Mouse (Mus musculus): Measurements from ENCODE around the gene Rnf215. TPM values are rescaled to one million over a fixed set of nuclear protein-coding genes. Genes with fewer than 3 reads are reported as not detected.
"Not testable (repeated sequence)": the region's sequence is repeated elsewhere in the genome, so short reads cannot be mapped to it uniquely, and the experiment has no call there.

Gene Rnf215
- polyA plus RNA-seq, 1 experiment = 25.2 TPM

GRCm38 (mm10) chr11:4119635-4120034 lies 15.4 kb upstream of the Rnf215 start:
- Histone ChIP-seq H3K4me1 (ENCODE audit: control insufficient read depth, insufficient read depth, low read length) (no peaks in the 10 kb centered on the region), H3K36me3 (ENCODE audit: control insufficient read depth, insufficient read depth, low read length) (no peaks in the 10 kb centered on the region), H3K4me3 (ENCODE audit: insufficient read depth, low read depth, low read length) (no peak overlapping the region), H3K27ac (ENCODE audit: insufficient read depth, low read depth, low read length) (no peak overlapping the region), H3K27me3 (replicated peaks; ENCODE audit: control insufficient read depth, insufficient read depth, low read length) (no peaks in the 10 kb centered on the region)
- 85% methylated on average over 5 of the region's 5 CpGs for WGBS
- DNase-seq = no peak
- no peak for TF ChIP-seq POLR2A (IDR thresholded peaks at IDR 0.05; ENCODE audit: low read depth, low read length)
- TF ChIP-seq CTCF (conservative IDR thresholded peaks at IDR 0.05; ENCODE audit: insufficient read depth, insufficient read length, low read depth, low read length) = no peak

GRCm38 (mm10) chr11:4121691-4122090 lies 13.3 kb upstream of the Rnf215 start:
- H3K4me3 ChIP-seq (ENCODE audit: insufficient read depth, low read depth, low read length) = no peak overlapping the region
- no peak for DNase-seq
- H3K36me3 ChIP-seq (ENCODE audit: control insufficient read depth, insufficient read depth, low read length) = no peaks in the 10 kb centered on the region
- WGBS = 92% methylated on average over 3 of the region's 3 CpGs
- H3K4me1 ChIP-seq (ENCODE audit: control insufficient read depth, insufficient read depth, low read length) = no peaks in the 10 kb centered on the region
- no peak overlapping the region for H3K27ac ChIP-seq (ENCODE audit: insufficient read depth, low read depth, low read length)
- TF ChIP-seq CTCF (conservative IDR thresholded peaks at IDR 0.05; ENCODE audit: insufficient read depth, insufficient read length, low read depth, low read length) (no peak), POLR2A (IDR thresholded peaks at IDR 0.05; ENCODE audit: low read depth, low read length) (no peak)
- no peaks in the 10 kb centered on the region for H3K27me3 ChIP-seq (replicated peaks; ENCODE audit: control insufficient read depth, insufficient read depth, low read length)

- DNase-seq = no peak
- 71% methylated on average over 5 of the region's 5 CpGs for WGBS
- no peaks in the 10 kb centered on the region for H3K27me3 ChIP-seq (replicated peaks; ENCODE audit: control insufficient read depth, insufficient read depth, low read length)
These were observed 12.8 kb upstream of the Rnf215 start for GRCm38 (mm10) chr11:4122226-4122625.

GRCm38 (mm10) chr11:4122742-4123579 lies 12.0 kb upstream of the Rnf215 start, which contains the start of gene Sec14l2:
TSS of gene Sec14l2 (minus strand) at chr11:4123415.
- 80% methylated on average over 10 of the region's 10 CpGs for WGBS
- DNase-seq = no peak
- Histone ChIP-seq H3K36me3 (ENCODE audit: control insufficient read depth, insufficient read depth, low read length) (no peaks in the 10 kb centered on the region), H3K27ac (ENCODE audit: insufficient read depth, low read depth, low read length) (no peak within 1 kb of the TSS), H3K4me3 (ENCODE audit: insufficient read depth, low read depth, low read length) (no peak within 1 kb of the TSS), H3K27me3 (replicated peaks; ENCODE audit: control insufficient read depth, insufficient read depth, low read length) (no peaks in the 10 kb centered on the region), H3K4me1 (ENCODE audit: control insufficient read depth, insufficient read depth, low read length) (no peaks in the 10 kb centered on the region)
- no peak for TF ChIP-seq CTCF (conservative IDR thresholded peaks at IDR 0.05; ENCODE audit: insufficient read depth, insufficient read length, low read depth, low read length)
- no peak for TF ChIP-seq POLR2A (IDR thresholded peaks at IDR 0.05; ENCODE audit: low read depth, low read length)

More at GRCm38 (mm10) chr11:4122226-4122625, 12.8 kb upstream of the Rnf215 start:
- TF ChIP-seq POLR2A (IDR thresholded peaks at IDR 0.05; ENCODE audit: low read depth, low read length) = no peak
- H3K4me3 ChIP-seq (ENCODE audit: insufficient read depth, low read depth, low read length) = no peak overlapping the region
- no peak overlapping the region for H3K27ac ChIP-seq (ENCODE audit: insufficient read depth, low read depth, low read length)
- H3K36me3 ChIP-seq (ENCODE audit: control insufficient read depth, insufficient read depth, low read length) = no peaks in the 10 kb centered on the region
- H3K4me1 ChIP-seq (ENCODE audit: control insufficient read depth, insufficient read depth, low read length) = no peaks in the 10 kb centered on the region

GRCm38 (mm10) chr11:4123922-4124321 lies 11.1 kb upstream of the Rnf215 start:
- TF ChIP-seq CTCF (conservative IDR thresholded peaks at IDR 0.05; ENCODE audit: insufficient read depth, insufficient read length, low read depth, low read length) (peak; percentile 89), POLR2A (IDR thresholded peaks at IDR 0.05; ENCODE audit: low read depth, low read length) (no peak)
- Histone ChIP-seq H3K4me1 (ENCODE audit: control insufficient read depth, insufficient read depth, low read length) (no peaks in the 10 kb centered on the region), H3K4me3 (ENCODE audit: insufficient read depth, low read depth, low read length) (no peak overlapping the region), H3K27me3 (replicated peaks; ENCODE audit: control insufficient read depth, insufficient read depth, low read length) (no peaks in the 10 kb centered on the region), H3K36me3 (ENCODE audit: control insufficient read depth, insufficient read depth, low read length) (no peaks in the 10 kb centered on the region), H3K27ac (ENCODE audit: insufficient read depth, low read depth, low read length) (no peak overlapping the region)
- DNase-seq = peak; percentile 42
- WGBS = 57% methylated on average over 5 of the region's 5 CpGs

- no peak for TF ChIP-seq POLR2A (IDR thresholded peaks at IDR 0.05; ENCODE audit: low read depth, low read length)
- TF ChIP-seq CTCF (conservative IDR thresholded peaks at IDR 0.05; ENCODE audit: insufficient read depth, insufficient read length, low read depth, low read length) = no peak
- H3K4me1 ChIP-seq (ENCODE audit: control insufficient read depth, insufficient read depth, low read length) = no peaks in the 10 kb centered on the region
- DNase-seq = no peak
- no peaks in the 10 kb centered on the region for H3K27me3 ChIP-seq (replicated peaks; ENCODE audit: control insufficient read depth, insufficient read depth, low read length)
- no peak overlapping the region for H3K27ac ChIP-seq (ENCODE audit: insufficient read depth, low read depth, low read length)
- 93% methylated on average over 1 of the region's 1 CpGs for WGBS
- H3K36me3 ChIP-seq (ENCODE audit: control insufficient read depth, insufficient read depth, low read length) = no peaks in the 10 kb centered on the region
- no peak overlapping the region for H3K4me3 ChIP-seq (ENCODE audit: insufficient read depth, low read depth, low read length)
These were observed 7.9 kb upstream of the Rnf215 start for GRCm38 (mm10) chr11:4127059-4127458.

- WGBS = 96% methylated on average over 4 of the region's 4 CpGs
- H3K36me3 ChIP-seq (ENCODE audit: control insufficient read depth, insufficient read depth, low read length); H3K27me3 ChIP-seq (replicated peaks; ENCODE audit: control insufficient read depth, insufficient read depth, low read length); H3K4me3 ChIP-seq (ENCODE audit: insufficient read depth, low read depth, low read length); H3K27ac ChIP-seq (ENCODE audit: insufficient read depth, low read depth, low read length); DNase-seq; H3K4me1 ChIP-seq (ENCODE audit: control insufficient read depth, insufficient read depth, low read length): not testable (repeated sequence)
These were observed 6.5 kb upstream of the Rnf215 start for GRCm38 (mm10) chr11:4128461-4128860.
